Comparison of ENCODE assay signal across 9 mouse cellular contexts in genomic region chr3:108572309-108573010, GRCm38 (mm10). TPM values are rescaled to one million over a fixed set of nuclear protein-coding genes. Genes with fewer than 3 reads are reported as not detected.
DNase-seq lines count a peak whose midpoint lies in the region; ATAC-seq lines count a peak whose summit lies in the region.
"Had no signal": no experiment of that assay in that cellular context is flagged by ENCODE, and none has a peak within 500 bp of the region (broad histone marks: within the 10 kb centered on the region; RNA-seq: fewer than 3 reads in every experiment).

No protein-coding gene starts in this region.

- WGBS in heart, embryonic 11.5 days (ENCODE audit: insufficient replicate concordance), result 50% methylated on average over 18 of the region's 18 CpGs
- 49% methylated on average over 18 of the region's 18 CpGs for WGBS in forebrain, embryonic 13.5 days
- 37% methylated on average over 18 of the region's 18 CpGs for WGBS in liver, embryonic 15.5 days (ENCODE audit: insufficient replicate concordance)

- peaks cover 8% of the 10 kb centered on the region for H3K4me1 ChIP-seq in heart, embryonic 11.5 days (ENCODE audit: control insufficient read depth, insufficient read depth, low read length)
- H3K4me1 ChIP-seq in forebrain, embryonic 13.5 days, result peaks cover 39% of the 10 kb centered on the region
- peaks cover 24% of the 10 kb centered on the region for H3K4me1 ChIP-seq in liver, embryonic 15.5 days (replicated peaks)

- H3K9me3 ChIP-seq in heart, embryonic 11.5 days (replicated peaks; ENCODE audit: control insufficient read depth, low read length), result no peaks in the 10 kb centered on the region
- no peaks in the 10 kb centered on the region for H3K9me3 ChIP-seq in forebrain, embryonic 13.5 days (replicated peaks)
- H3K9me3 ChIP-seq in liver, embryonic 15.5 days (replicated peaks), result no peaks in the 10 kb centered on the region

- DNase-seq in heart, postnatal 4 days, result no peak
- DNase-seq in A20 (ENCODE audit: low read depth, low spot score), result peak; percentile 31
- no peak for DNase-seq in spleen, postnatal 10 days (ENCODE audit: low spot score in 2 of 2)
- DNase-seq in cerebellum, postnatal 25 days, result no peak
- no peak for DNase-seq in right cerebral cortex, postnatal 14 days

- no peak overlapping the region for H3K27ac ChIP-seq in heart, embryonic 11.5 days (ENCODE audit: low read depth, low read length)
- H3K27ac ChIP-seq in forebrain, embryonic 13.5 days, result no peak overlapping the region
- peak overlapping the region; percentile 69 for H3K27ac ChIP-seq in liver, embryonic 15.5 days (replicated peaks)

- ATAC-seq in heart, embryonic 11.5 days (replicated peaks; ENCODE audit: insufficient number of reproducible peaks, low FRiP score, low TSS enrichment), result no peak
- ATAC-seq in forebrain, embryonic 13.5 days, result no peak
- ATAC-seq in liver, embryonic 15.5 days (ENCODE audit: insufficient read depth), result no peak

- H3K36me3 ChIP-seq in heart, embryonic 11.5 days (ENCODE audit: control insufficient read depth, insufficient read depth, low read length), result no peaks in the 10 kb centered on the region
- no peaks in the 10 kb centered on the region for H3K36me3 ChIP-seq in forebrain, embryonic 13.5 days (ENCODE audit: poor library complexity, severe bottlenecking)
- no peaks in the 10 kb centered on the region for H3K36me3 ChIP-seq in liver, embryonic 15.5 days (replicated peaks)

- peak overlapping the region; percentile 78 for H3K4me2 ChIP-seq in heart, embryonic 11.5 days
- peak overlapping the region; percentile 78 for H3K4me2 ChIP-seq in forebrain, embryonic 13.5 days
- peak overlapping the region; percentile 86 for H3K4me2 ChIP-seq in liver, embryonic 15.5 days

- H3K4me3 ChIP-seq in heart, embryonic 11.5 days (ENCODE audit: low read depth, low read length), result peak overlapping the region; percentile 78
- H3K4me3 ChIP-seq in forebrain, embryonic 13.5 days, result peak overlapping the region; percentile 66
- H3K4me3 ChIP-seq in liver, embryonic 15.5 days (replicated peaks), result peak overlapping the region; percentile 75

- peak overlapping the region; percentile 87 for H3K9ac ChIP-seq in heart, embryonic 11.5 days (ENCODE audit: low read depth, low read length)
- H3K9ac ChIP-seq in forebrain, embryonic 13.5 days, result peak overlapping the region; percentile 79
- peak overlapping the region; percentile 77 for H3K9ac ChIP-seq in liver, embryonic 15.5 days

- 0 out of 2 replicates have a peak, but pooled peaks cover 2% of the 10 kb centered on the region for H3K27me3 ChIP-seq in heart, embryonic 11.5 days (ENCODE audit: control insufficient read depth, insufficient read depth, low read length)
- no peaks in the 10 kb centered on the region for H3K27me3 ChIP-seq in forebrain, embryonic 13.5 days
- peaks cover 16% of the 10 kb centered on the region for H3K27me3 ChIP-seq in liver, embryonic 15.5 days
- H3K27me3 ChIP-seq: Patski had no signal

RNA-seq across cellular contexts. Expression of gene Taf13, which starts 1.0 kb away (rescaled TPM):
- 25.4 and 31.8 TPM in 2 replicates for polyA plus RNA-seq in heart, embryonic 11.5 days (2014; fragmentation: Nextera tagmentation; extraction: Ambion mirVana)
- 10 to 100 TPM; 15.1 to 17.0 TPM for total RNA-seq in heart, postnatal 4 days (2021)
- 57.7 and 58.4 TPM in 2 replicates for polyA plus RNA-seq in forebrain, embryonic 13.5 days (2015; fragmentation: Nextera tagmentation; extraction: Ambion mirVana)
- polyA plus RNA-seq in liver, embryonic 15.5 days (2015; fragmentation: Nextera tagmentation; extraction: Ambion mirVana), result 9.5 and 10.4 TPM in 2 replicates

RNA-seq across cellular contexts. Expression of gene Tmem167b, which starts 10.2 kb away (rescaled TPM):
- polyA plus RNA-seq in heart, embryonic 11.5 days (2014; fragmentation: Nextera tagmentation; extraction: Ambion mirVana), result 31.7 and 34.6 TPM in 2 replicates
- total RNA-seq in heart, postnatal 4 days (2021), result 10 to 100 TPM; 32.4 to 34.7 TPM
- 59.5 and 61.9 TPM in 2 replicates for polyA plus RNA-seq in forebrain, embryonic 13.5 days (2015; fragmentation: Nextera tagmentation; extraction: Ambion mirVana)
- polyA plus RNA-seq in liver, embryonic 15.5 days (2015; fragmentation: Nextera tagmentation; extraction: Ambion mirVana), result 15.1 and 16.2 TPM in 2 replicates

RNA-seq across cellular contexts. Expression of gene Wdr47, which starts 18.6 kb away (rescaled TPM):
- polyA plus RNA-seq in heart, embryonic 11.5 days (2014; fragmentation: Nextera tagmentation; extraction: Ambion mirVana), result 7.5 and 8.9 TPM in 2 replicates
- total RNA-seq in heart, postnatal 4 days (2021), result 1 to 10 TPM; 9.1 to 9.2 TPM
- 70.8 and 72.9 TPM in 2 replicates for polyA plus RNA-seq in forebrain, embryonic 13.5 days (2015; fragmentation: Nextera tagmentation; extraction: Ambion mirVana)
- polyA plus RNA-seq in liver, embryonic 15.5 days (2015; fragmentation: Nextera tagmentation; extraction: Ambion mirVana), result 1.1 and 1.8 TPM in 2 replicates

RNA-seq across cellular contexts. Expression of gene 5330417C22Rik, which starts 36.1 kb away (rescaled TPM):
- 0.59 and 0.63 TPM in 2 replicates for polyA plus RNA-seq in heart, embryonic 11.5 days (2014; fragmentation: Nextera tagmentation; extraction: Ambion mirVana)
- under 1 TPM; 0.21 to 0.29 TPM for total RNA-seq in heart, postnatal 4 days (2021)
- polyA plus RNA-seq in forebrain, embryonic 13.5 days (2015; fragmentation: Nextera tagmentation; extraction: Ambion mirVana), result 4.3 and 6.4 TPM in 2 replicates
- polyA plus RNA-seq in liver, embryonic 15.5 days (2015; fragmentation: Nextera tagmentation; extraction: Ambion mirVana), result 0.26 and 0.71 TPM in 2 replicates

RNA-seq across cellular contexts. Expression of gene 1700013F07Rik, which starts 38.5 kb away (rescaled TPM):
- polyA plus RNA-seq in heart, embryonic 11.5 days (2014; fragmentation: Nextera tagmentation; extraction: Ambion mirVana), result not detected in 2 replicates
- total RNA-seq in heart, postnatal 4 days (2021), result not detected
- polyA plus RNA-seq in forebrain, embryonic 13.5 days (2015; fragmentation: Nextera tagmentation; extraction: Ambion mirVana), result 0.92 and 1.1 TPM in 2 replicates
- polyA plus RNA-seq in liver, embryonic 15.5 days (2015; fragmentation: Nextera tagmentation; extraction: Ambion mirVana), result not detected in 2 replicates
